Mouse (Mus musculus) limb, embryonic 14.5 days (tissue): ENCODE results near the gene Arhgap31. TPM values are rescaled to one million over a fixed set of nuclear protein-coding genes. Genes with fewer than 3 reads are reported as not detected.
A peak's percentile ranks its signal among the peaks of the same experiment; 100 is the strongest.

ENCODE experiments used
- ATAC-seq: fragments of 200-750 bp; cut with Nextera tagmentation; 2 replicates; pipeline ENCODE4 v1.8.0; 2017; ENCODE audit warnings: low read depth, moderate number of reproducible peaks, moderate TSS enrichment; ENCODE audit not compliant: low FRiP score
- DNase-seq: peaks from one replicate; pipeline ENCODE4 v3.0.0-alpha.2; 2015; ENCODE audit warnings: low spot score
- H3K27ac ChIP-seq: fragments of 300-500 bp; sonication (generic); replicated peaks from 2 replicates; pipeline ENCODE4 v1.5.1; 2014; ENCODE audit warnings: low read depth, mild to moderate bottlenecking, low read length, moderate library complexity, mixed read lengths
- H3K27me3 ChIP-seq: fragments of 300-500 bp; sonication (generic); 2 replicates; pipeline ENCODE4 v1.6.1; 2014; ENCODE audit warnings: low read length, mixed read lengths; ENCODE audit not compliant: control insufficient read depth, insufficient read depth
- H3K36me3 ChIP-seq: fragments of 300-500 bp; sonication (generic); 2 replicates; pipeline ENCODE4 v1.6.1; 2014; ENCODE audit warnings: mild to moderate bottlenecking, low read length, moderate library complexity, mixed read lengths; ENCODE audit not compliant: control insufficient read depth, insufficient read depth
- H3K4me1 ChIP-seq: fragments of 300-500 bp; sonication (generic); 2 replicates; pipeline ENCODE4 v1.6.1; 2014; ENCODE audit warnings: antibody characterized with exemption, low read length, mixed read lengths; ENCODE audit not compliant: control insufficient read depth, insufficient read depth
- H3K4me2 ChIP-seq: fragments of 300-500 bp; sonication (generic); replicated peaks from 2 replicates; pipeline ENCODE4 v1.6.1; 2014; ENCODE audit warnings: low read depth, mild to moderate bottlenecking, low read length, moderate library complexity; ENCODE audit not compliant: severe bottlenecking
- H3K4me3 ChIP-seq: fragments of 300-500 bp; sonication (generic); replicated peaks from 2 replicates; pipeline ENCODE4 v1.5.1; 2014; ENCODE audit warnings: low read length
- H3K9ac ChIP-seq: fragments of 300-500 bp; sonication (generic); 2 replicates; pipeline ENCODE4 v1.6.1; 2014; ENCODE audit warnings: mild to moderate bottlenecking, low read depth, low read length, moderate library complexity; ENCODE audit not compliant: severe bottlenecking
- H3K9me3 ChIP-seq: fragments of 300-500 bp; sonication (generic); 2 replicates; pipeline ENCODE4 v1.6.1; 2016; ENCODE audit warnings: low read length; ENCODE audit not compliant: control insufficient read depth
- POLR2A ChIP-seq: fragments of 200-500 bp; IDR thresholded peaks from 2 replicates; pipeline ENCODE4 v1.8.0; 2012; ENCODE audit warnings: inconsistent platforms, mild to moderate bottlenecking, moderate library complexity, borderline replicate concordance; ENCODE audit not compliant: insufficient read depth, insufficient read length; ENCODE audit errors: extremely low read depth
- WGBS: fragments of 180-500 bp; shearing (Covaris S2); extraction: QIAGEN DNeasy Blood & Tissue Kit; methylation state at CpG from one replicate; pipeline ENCODE4 v1.1.7; 2014; 5-methylcytosine and 5-hydroxymethylcytosine counted together
- polyA plus RNA-seq, 2 experiments: library from polyadenylated mRNA; depleted of rRNA in 1 of 2; stranded (reverse) in 1 of 2; unstranded in 1 of 2; fragments of >200 nt; fragmentation: Nextera tagmentation in 1 of 2; extraction: Ambion mirVana in 1 of 2; gene quantifications; 2 replicates each; pipeline versions ENCODE4 v1.2.1 to v1.2.3; 2012 to 2014

Arhgap31 gene
- polyA plus RNA-seq, 2 experiments, result 15.0 to 18.1 TPM

GRCm38 (mm10) chr16:38651306-38651705 is 61.8 kb downstream of the Arhgap31 start:
- Histone ChIP-seq H3K9me3 (no peaks in the 10 kb centered on the region), H3K4me2 (no peak overlapping the region), H3K9ac (no peak overlapping the region), H3K27ac (no peak overlapping the region), H3K36me3 (no peaks in the 10 kb centered on the region), H3K4me1 (peaks cover 52% of the 10 kb centered on the region), H3K27me3 (no peaks in the 10 kb centered on the region), H3K4me3 (no peak overlapping the region)
- no peak for TF ChIP-seq POLR2A
- no peak for DNase-seq
- no peak for ATAC-seq
- WGBS, result 82% methylated on average over 12 of the region's 12 CpGs

- Histone ChIP-seq H3K36me3 (no peaks in the 10 kb centered on the region), H3K9ac (0 out of 2 replicates have a peak overlapping the region, but pooled peaks have one; percentile 25), H3K27me3 (no peaks in the 10 kb centered on the region), H3K4me3 (no peak overlapping the region), H3K4me2 (no peak overlapping the region), H3K9me3 (no peaks in the 10 kb centered on the region), H3K27ac (no peak overlapping the region), H3K4me1 (peaks cover 48% of the 10 kb centered on the region)
- DNase-seq, result no peak
- ATAC-seq, result no peak
- no peak for TF ChIP-seq POLR2A
- WGBS, result 32% methylated on average over 11 of the region's 11 CpGs
These were observed 63.6 kb downstream of the Arhgap31 start for GRCm38 (mm10) chr16:38649431-38649827.

GRCm38 (mm10) chr16:38648783-38649430 is 64.2 kb downstream of the Arhgap31 start:
- 47% methylated on average over 9 of the region's 9 CpGs for WGBS
- 0 out of 2 replicates have a peak overlapping the region, but pooled peaks have one; percentile 25 for H3K9ac ChIP-seq
- no peak overlapping the region for H3K4me2 ChIP-seq
- H3K4me1 ChIP-seq, result peaks cover 45% of the 10 kb centered on the region
- DNase-seq, result no peak
- ATAC-seq, result no peak
- no peak for TF ChIP-seq POLR2A
- H3K27me3 ChIP-seq, result no peaks in the 10 kb centered on the region
- H3K9me3 ChIP-seq, result no peaks in the 10 kb centered on the region
- no peak overlapping the region for H3K4me3 ChIP-seq
- no peaks in the 10 kb centered on the region for H3K36me3 ChIP-seq
- H3K27ac ChIP-seq, result no peak overlapping the region; the same call in 1 of the 2 replicates

- ATAC-seq (no peak), DNase-seq (no peak)
- 71% methylated on average over 5 of the region's 5 CpGs for WGBS
- no peaks in the 10 kb centered on the region for H3K9me3 ChIP-seq
- H3K36me3 ChIP-seq, result no peaks in the 10 kb centered on the region
- no peak overlapping the region for H3K4me3 ChIP-seq
- H3K27ac ChIP-seq, result 0 out of 2 replicates have a peak overlapping the region, but pooled peaks have one; percentile 8
- no peaks in the 10 kb centered on the region for H3K27me3 ChIP-seq
- H3K4me2 ChIP-seq, result no peak overlapping the region
- H3K9ac ChIP-seq, result no peak overlapping the region
- no peak for TF ChIP-seq POLR2A
- H3K4me1 ChIP-seq, result peaks cover 37% of the 10 kb centered on the region
These were observed 64.9 kb downstream of the Arhgap31 start for GRCm38 (mm10) chr16:38648155-38648554.

GRCm38 (mm10) chr16:38644455-38644854 is 68.6 kb downstream of the Arhgap31 start:
- no peaks in the 10 kb centered on the region for H3K9me3 ChIP-seq
- peaks cover 2% of the 10 kb centered on the region; the same call in 1 of the 2 replicates for H3K36me3 ChIP-seq
- no peak overlapping the region for H3K4me3 ChIP-seq
- H3K9ac ChIP-seq, result no peak overlapping the region
- no peaks in the 10 kb centered on the region for H3K27me3 ChIP-seq
- DNase-seq (peak; percentile 75), ATAC-seq (0 out of 2 replicates have a peak, but pooled peaks have one; percentile 42)
- H3K27ac ChIP-seq, result no peak overlapping the region; the same call in 1 of the 2 replicates
- 53% methylated on average over 2 of the region's 2 CpGs for WGBS
- H3K4me2 ChIP-seq, result no peak overlapping the region
- no peak for TF ChIP-seq POLR2A
- peaks cover 18% of the 10 kb centered on the region for H3K4me1 ChIP-seq
